In genomic region chr10:117862014-117862580, GRCm38 (mm10) we compare ENCODE assay signal across 11 mouse cellular contexts. TPM values are rescaled to one million over a fixed set of nuclear protein-coding genes. Genes with fewer than 3 reads are reported as not detected.
A peak's percentile ranks its signal among the peaks of the same experiment; 100 is the strongest.
DNase-seq lines count a peak whose midpoint lies in the region; ATAC-seq and TF ChIP-seq lines count a peak whose summit lies in the region.
"Had no signal": no experiment of that assay in that cellular context is flagged by ENCODE, and none has a peak within 500 bp of the region (broad histone marks: within the 10 kb centered on the region; RNA-seq: fewer than 3 reads in every experiment).

No protein-coding gene starts in this region.

- DNase-seq in kidney, postnatal 10 days = peak; percentile 23
- no peak for DNase-seq in kidney, postnatal 14 days
- peak; percentile 37 for DNase-seq in embryonic facial prominence, embryonic 10.5 days (ENCODE audit: low spot score)
- DNase-seq in lung, postnatal 4 days = peak; percentile 60 to 88
- no peak for DNase-seq in left cerebral cortex, postnatal 25 days (ENCODE audit: low spot score in 2 of 2)
- DNase-seq in right cerebral cortex, adult 2 months (ENCODE audit: low spot score in 2 of 2) = no peak
- DNase-seq: heart, adult 2 months; layer of hippocampus, adult 9-11 months had no signal

- H3K27ac ChIP-seq in embryonic facial prominence, embryonic 10.5 days (replicated peaks) = no peak overlapping the region
- H3K27ac ChIP-seq in intestine, postnatal 0 days (ENCODE audit: low read depth, low read length) = no peak overlapping the region
- H3K27ac ChIP-seq: heart, adult 2 months; hindbrain, embryonic 10.5 days; liver, embryonic 15.5 days had no signal

- H3K4me2 ChIP-seq in intestine, postnatal 0 days (replicated peaks; ENCODE audit: low read depth) = no peak overlapping the region

- no peaks in the 10 kb centered on the region for H3K27me3 ChIP-seq in embryonic facial prominence, embryonic 10.5 days (replicated peaks; ENCODE audit: low read depth, poor library complexity, severe bottlenecking)
- H3K27me3 ChIP-seq in intestine, postnatal 0 days (replicated peaks; ENCODE audit: control insufficient read depth, insufficient read depth, low read length) = no peaks in the 10 kb centered on the region
- H3K27me3 ChIP-seq: liver, embryonic 15.5 days had no signal

- ATAC-seq in intestine, postnatal 0 days = peak; percentile 36; the same call in 1 of the 2 replicates

- no peaks in the 10 kb centered on the region for H3K36me3 ChIP-seq in embryonic facial prominence, embryonic 10.5 days (replicated peaks)
- H3K36me3 ChIP-seq in intestine, postnatal 0 days (ENCODE audit: control insufficient read depth, insufficient read depth) = no peaks in the 10 kb centered on the region
- H3K36me3 ChIP-seq: hindbrain, embryonic 10.5 days; liver, embryonic 15.5 days had no signal

- WGBS in embryonic facial prominence, embryonic 10.5 days = 71% methylated on average over 11 of the region's 11 CpGs
- WGBS in intestine, postnatal 0 days = 48% methylated on average over 11 of the region's 11 CpGs

- no peak overlapping the region for H3K4me3 ChIP-seq in embryonic facial prominence, embryonic 10.5 days
- H3K4me3 ChIP-seq in intestine, postnatal 0 days (ENCODE audit: low read depth, low read length) = no peak overlapping the region
- H3K4me3 ChIP-seq: heart, adult 2 months; hindbrain, embryonic 10.5 days; liver, embryonic 15.5 days had no signal

- no peaks in the 10 kb centered on the region for H3K4me1 ChIP-seq in embryonic facial prominence, embryonic 10.5 days
- no peaks in the 10 kb centered on the region for H3K4me1 ChIP-seq in intestine, postnatal 0 days (replicated peaks; ENCODE audit: control insufficient read depth, insufficient read depth, low read length)

- TF ChIP-seq CTCF in intestine, postnatal 0 days (IDR thresholded peaks at IDR 0.05; ENCODE audit: low read depth) = no peak

- no peak overlapping the region for H3K9ac ChIP-seq in intestine, postnatal 0 days (ENCODE audit: low read depth, low read length)
- H3K9ac ChIP-seq: liver, embryonic 15.5 days had no signal

- no peaks in the 10 kb centered on the region for H3K9me3 ChIP-seq in embryonic facial prominence, embryonic 10.5 days
- no peaks in the 10 kb centered on the region for H3K9me3 ChIP-seq in intestine, postnatal 0 days (ENCODE audit: control insufficient read depth)
- H3K9me3 ChIP-seq: hindbrain, embryonic 10.5 days; liver, embryonic 15.5 days had no signal

- intact Hi-C loops in left cerebral cortex, postnatal 25 days (cut with DNase I) = no loop called here

RNA-seq across cellular contexts. Expression of gene Rap1b, which starts 16.3 kb away (rescaled TPM):
- polyA plus RNA-seq in embryonic facial prominence, embryonic 10.5 days (2016; fragmentation: Nextera tagmentation; extraction: Ambion mirVana) = 125 and 135 TPM in 2 replicates
- polyA plus RNA-seq in intestine, postnatal 0 days (2015; fragmentation: Nextera tagmentation; extraction: Ambion mirVana) = 132 and 134 TPM in 2 replicates
- total RNA-seq in left cerebral cortex, postnatal 25 days (2021) = 10 to 100 TPM; 64.0 to 69.5 TPM

Comparison
In these comparisons a context has a peak if more than half of its experiments do, and no peak if none do; other contexts are left out.
1. DNase-seq: peak in kidney, postnatal 10 days (single experiment), embryonic facial prominence, embryonic 10.5 days (single experiment) and lung, postnatal 4 days (2 of 2); none in kidney, postnatal 14 days (single experiment), left cerebral cortex, postnatal 25 days (0 of 2) and right cerebral cortex, adult 2 months (0 of 2).